Mouse (Mus musculus) midbrain, embryonic 16.5 days (tissue): ENCODE results near the gene Tmem45a. TPM values are rescaled to one million over a fixed set of nuclear protein-coding genes. Genes with fewer than 3 reads are reported as not detected.

Experiments
- ATAC-seq: fragments of 200-750 bp; cut with Nextera tagmentation; 2 replicates; pipeline ENCODE4 v1.8.0; 2017; ENCODE audit warnings: moderate TSS enrichment
- H3K27ac ChIP-seq: fragments of 300-500 bp; sonication (generic); 2 replicates; pipeline ENCODE4 v1.5.1; 2014; ENCODE audit warnings: mild to moderate bottlenecking, low read length, mixed read lengths
- H3K27me3 ChIP-seq: fragments of 300-500 bp; sonication (generic); 2 replicates; pipeline ENCODE4 v1.6.1; 2014; ENCODE audit warnings: low read depth, low read length, mixed read lengths; ENCODE audit not compliant: control insufficient read depth, insufficient read depth
- H3K36me3 ChIP-seq: fragments of 300-500 bp; sonication (generic); 2 replicates; pipeline ENCODE4 v1.6.1; 2014; ENCODE audit warnings: mild to moderate bottlenecking, low read length, moderate library complexity, mixed read lengths; ENCODE audit not compliant: control insufficient read depth, insufficient read depth
- H3K4me1 ChIP-seq: fragments of 300-500 bp; sonication (generic); 2 replicates; pipeline ENCODE4 v1.6.1; 2014; ENCODE audit warnings: mild to moderate bottlenecking, low read length, mixed read lengths; ENCODE audit not compliant: control insufficient read depth, insufficient read depth
- H3K4me2 ChIP-seq: fragments of 300-500 bp; sonication (generic); 2 replicates; pipeline ENCODE4 v1.6.1; 2014; ENCODE audit warnings: mild to moderate bottlenecking, low read length, mixed read lengths
- H3K4me3 ChIP-seq: fragments of 300-500 bp; sonication (generic); 2 replicates; pipeline ENCODE4 v1.5.1; 2014; ENCODE audit warnings: low read depth, mild to moderate bottlenecking, low read length, moderate library complexity, mixed read lengths
- H3K9ac ChIP-seq: fragments of 300-500 bp; sonication (generic); 2 replicates; pipeline ENCODE4 v1.6.1; 2014; ENCODE audit warnings: low read depth, low read length, mixed read lengths
- H3K9me3 ChIP-seq: fragments of 300-500 bp; sonication (generic); replicated peaks from 2 replicates; pipeline ENCODE4 v1.6.1; 2014; ENCODE audit warnings: mild to moderate bottlenecking, low read length, mixed read lengths; ENCODE audit not compliant: control insufficient read depth, poor library complexity, severe bottlenecking
- WGBS: fragments of 180-500 bp; shearing (Covaris S2); extraction: QIAGEN DNeasy Blood & Tissue Kit; methylation state at CpG from one replicate; pipeline ENCODE4 v1.1.7; 2014; 5-methylcytosine and 5-hydroxymethylcytosine counted together
- polyA plus RNA-seq: library from polyadenylated mRNA; unstranded; fragments of >200 nt; fragmentation: Nextera tagmentation; extraction: Ambion mirVana; gene quantifications from 2 replicates; pipeline ENCODE4 v1.2.1, GENCODE M21; 2015

Gene Tmem45a
- polyA plus RNA-seq, 1 experiment from 2014 or later, result 5.3 TPM

DNA sequence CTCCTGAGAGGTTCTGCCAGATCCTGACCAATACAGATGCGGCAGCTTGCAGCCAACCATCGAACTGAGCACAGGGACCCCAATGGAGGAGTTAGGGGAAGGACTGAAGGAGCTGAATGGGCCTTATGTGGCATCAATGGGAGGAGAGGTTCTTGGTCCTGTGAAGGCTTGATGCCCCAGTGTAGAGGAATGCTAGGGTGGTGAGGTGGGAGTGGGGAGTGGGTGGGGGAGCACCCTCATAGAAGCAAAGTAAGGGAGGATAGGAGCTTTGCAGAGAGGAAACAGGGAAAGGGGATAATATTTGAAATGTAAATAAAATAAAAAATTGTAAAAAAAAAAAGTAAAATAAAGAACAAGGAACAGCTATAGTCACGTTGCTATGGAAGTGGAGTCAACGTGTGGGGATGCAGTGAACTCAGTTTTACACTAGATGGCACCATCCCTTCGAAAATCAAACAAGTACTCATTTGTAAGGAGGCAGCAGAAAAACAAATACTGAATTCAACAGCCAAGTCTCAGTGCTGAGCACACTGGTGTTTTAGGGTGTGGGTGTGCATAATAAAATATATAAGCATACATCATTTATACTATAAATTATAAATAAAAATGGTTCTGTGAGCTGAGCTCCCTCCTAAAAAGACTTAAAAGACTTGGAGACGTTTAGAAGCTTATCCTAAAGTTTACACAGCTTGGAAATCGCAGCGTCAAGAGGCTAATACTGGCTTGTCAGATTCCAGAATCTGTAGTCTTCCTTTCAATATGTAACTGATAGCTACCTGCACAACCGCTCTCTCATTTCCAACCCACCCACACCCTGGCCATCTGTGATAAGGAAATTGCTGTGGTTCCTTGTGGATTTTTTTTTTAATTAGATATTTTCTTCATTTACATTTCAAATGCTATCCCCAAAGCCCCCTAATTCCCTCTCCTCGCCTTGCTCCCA is 114.5 kb downstream of the Tmem45a start:
- no peaks in the 10 kb centered on the region for H3K27me3 ChIP-seq
- H3K4me1 ChIP-seq, result no peaks in the 10 kb centered on the region
- H3K4me3 ChIP-seq, result no peak overlapping the region
- no peak overlapping the region for H3K9ac ChIP-seq
- no peaks in the 10 kb centered on the region for H3K9me3 ChIP-seq
- no peak overlapping the region for H3K4me2 ChIP-seq
- ATAC-seq, result peak; percentile 92
- 46% methylated on average over 10 of the region's 10 CpGs for WGBS
- H3K27ac ChIP-seq, result no peak overlapping the region
- no peaks in the 10 kb centered on the region for H3K36me3 ChIP-seq

Other genes with a start within 250 kb of the Tmem45a start
- gene Tfg, start 168.7 kb downstream of the Tmem45a start, polyA plus RNA-seq, result 163 and 170 TPM in 2 replicates
- not detected in 2 replicates for gene Adgrg7, start 90.3 kb downstream of the Tmem45a start, polyA plus RNA-seq
- gene Lnp1, start 41.9 kb upstream of the Tmem45a start, polyA plus RNA-seq, result not detected in 2 replicates
- not detected in 2 replicates for gene Tmem45a2, start 185.2 kb upstream of the Tmem45a start, polyA plus RNA-seq
- 63.0 and 66.3 TPM in 2 replicates for gene Tomm70a, start 235.5 kb upstream of the Tmem45a start, polyA plus RNA-seq